Mouse (Mus musculus) E14TG2a.4 (cell line): ENCODE data around the gene Tet3.

Source experiments
- CTCF ChIP-seq: conservative IDR thresholded peaks from 2 replicates; pipeline ENCODE4 v1.5.1; 2014; ENCODE audit warnings: low read length
- NANOG ChIP-seq: IDR thresholded peaks from 2 replicates; pipeline ENCODE4 v1.6.1; 2014; ENCODE audit warnings: borderline replicate concordance, low read length, mixed read lengths

- no peak for TF ChIP-seq CTCF
- no peak for TF ChIP-seq NANOG
Observed at GRCm38 (mm10) chr6:83381510-83382491, 77.1 kb downstream of the Tet3 start.
